Mouse (Mus musculus): Measurements from ENCODE around the gene Eif5a2.

- TF ChIP-seq CTCF (conservative IDR thresholded peaks at IDR 0.05; ENCODE audit: low read length) (no peak), NANOG (IDR thresholded peaks at IDR 0.05; ENCODE audit: borderline replicate concordance, low read length) (no peak)
Observed at GRCm38 (mm10) chr3:28768222-28768621, 12.9 kb upstream of the Eif5a2 start.

All from E14TG2a.4 (cell line).